Mouse (Mus musculus): ENCODE results near the gene Klhl28. TPM values are rescaled to one million over a fixed set of nuclear protein-coding genes. Genes with fewer than 3 reads are reported as not detected.

The Klhl28 gene
- 25.2 TPM for polyA plus RNA-seq (2017; shearing (Covaris generic))

GRCm38 (mm10) chr12:64965124-64966026 lies at the start of gene Klhl28, which contains the start of gene Togaram1:
TSS of gene Klhl28 (minus strand) at chr12:64965534.
TSS of gene Togaram1 (plus strand) at chr12:64965804.

GRCm38 (mm10) chr12:64917578-64918471 lies 47.5 kb downstream of the Klhl28 start, which contains the start of gene Gm527:
TSS of gene Gm527 (plus strand) at chr12:64917906.

Other genes with a start within 250 kb of the Klhl28 start
- gene Gm527, start 47.6 kb downstream of the Klhl28 start, polyA plus RNA-seq (2017; shearing (Covaris generic)): 10.7 TPM
- 32.7 TPM for gene Togaram1, start 270 bp upstream of the Klhl28 start, polyA plus RNA-seq (2017; shearing (Covaris generic))
- 98.4 TPM for gene Prpf39, start 70.8 kb upstream of the Klhl28 start, polyA plus RNA-seq (2017; shearing (Covaris generic))
- 254 TPM for gene Fkbp3, start 108.5 kb upstream of the Klhl28 start, polyA plus RNA-seq (2017; shearing (Covaris generic))
- 11.2 TPM for gene Fancm, start 110.1 kb upstream of the Klhl28 start, polyA plus RNA-seq (2017; shearing (Covaris generic))
- gene Mis18bp1, start 207.1 kb upstream of the Klhl28 start, polyA plus RNA-seq (2017; shearing (Covaris generic)): 2.2 TPM

All from CD4-positive, CD25-positive, alpha-beta regulatory T cell (primary cell).